Mouse (Mus musculus): ENCODE results near the gene Slc5a6. TPM values are rescaled to one million over a fixed set of nuclear protein-coding genes. Genes with fewer than 3 reads are reported as not detected.
"Not testable (repeated sequence)": the region's sequence is repeated elsewhere in the genome, so short reads cannot be mapped to it uniquely, and the experiment has no call there.

Gene Slc5a6
- polyA plus RNA-seq, 1 experiment from 2014 or later = 9.4 TPM

- Histone ChIP-seq H3K9ac (ENCODE audit: low read length) (no peak overlapping the region), H3K27me3 (ENCODE audit: control insufficient read depth, insufficient read depth, low read length) (no peaks in the 10 kb centered on the region), H3K4me3 (ENCODE audit: low read length) (no peak overlapping the region), H3K36me3 (ENCODE audit: control insufficient read depth, insufficient read depth) (peaks cover 76% of the 10 kb centered on the region), H3K27ac (ENCODE audit: low read length) (no peak overlapping the region), H3K9me3 (replicated peaks; ENCODE audit: control insufficient read depth, low read length) (no peaks in the 10 kb centered on the region), H3K4me1 (ENCODE audit: control insufficient read depth, insufficient read depth, low read length) (no peaks in the 10 kb centered on the region), H3K4me2 (ENCODE audit: low read depth, low read length) (no peak overlapping the region)
- no peak for ATAC-seq (replicated peaks; ENCODE audit: extremely low read depth, insufficient read depth, low FRiP score)
- WGBS = 91% methylated on average over 11 of the region's 11 CpGs
Measured at GRCm38 (mm10) chr5:31071821-31072220, 23.1 kb upstream of the Slc5a6 start.

- Histone ChIP-seq H3K4me3 (ENCODE audit: low read length) (no peak overlapping the region), H3K36me3 (ENCODE audit: control insufficient read depth, insufficient read depth) (peaks cover 72% of the 10 kb centered on the region), H3K9me3 (replicated peaks; ENCODE audit: control insufficient read depth, low read length) (no peaks in the 10 kb centered on the region), H3K4me2 (ENCODE audit: low read depth, low read length) (no peak overlapping the region), H3K9ac (ENCODE audit: low read length) (no peak overlapping the region), H3K4me1 (ENCODE audit: control insufficient read depth, insufficient read depth, low read length) (no peaks in the 10 kb centered on the region), H3K27ac (ENCODE audit: low read length) (no peak overlapping the region), H3K27me3 (ENCODE audit: control insufficient read depth, insufficient read depth, low read length) (no peaks in the 10 kb centered on the region)
- 85% methylated on average over 2 of the region's 2 CpGs for WGBS
- no peak for ATAC-seq (replicated peaks; ENCODE audit: extremely low read depth, insufficient read depth, low FRiP score)
Measured at GRCm38 (mm10) chr5:31071059-31071458, 22.3 kb upstream of the Slc5a6 start.

DNA sequence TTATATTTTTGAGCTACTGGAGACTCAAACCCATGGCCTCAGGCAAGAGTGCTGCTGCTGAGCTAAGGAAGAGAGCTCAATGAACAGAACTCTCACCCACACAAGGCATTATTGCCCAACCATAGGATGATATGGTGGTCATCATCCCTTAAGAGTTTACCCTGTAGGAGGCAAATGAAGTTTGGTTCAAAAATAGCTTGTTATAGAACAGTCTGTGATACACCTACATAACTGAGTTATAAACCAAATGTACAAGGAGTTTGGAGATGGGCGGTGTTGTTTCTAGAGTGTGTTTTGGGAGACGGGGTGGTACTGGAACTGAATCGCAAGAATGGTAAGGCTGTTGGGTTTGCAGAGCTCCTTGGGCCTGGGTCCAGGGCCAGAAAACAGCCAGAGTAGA is 21.1 kb upstream of the Slc5a6 start:
- no peak overlapping the region for H3K4me3 ChIP-seq (ENCODE audit: low read length)
- no peak for ATAC-seq (replicated peaks; ENCODE audit: extremely low read depth, insufficient read depth, low FRiP score)
- whole genome bisulfite sequencing = 95% methylated on average over 3 of the region's 3 CpGs
- H3K36me3 ChIP-seq (ENCODE audit: control insufficient read depth, insufficient read depth) = peaks cover 66% of the 10 kb centered on the region
- H3K9me3 ChIP-seq (replicated peaks; ENCODE audit: control insufficient read depth, low read length) = no peaks in the 10 kb centered on the region
- no peak overlapping the region for H3K4me2 ChIP-seq (ENCODE audit: low read depth, low read length)
- no peak overlapping the region for H3K27ac ChIP-seq (ENCODE audit: low read length)
- H3K4me1 ChIP-seq (ENCODE audit: control insufficient read depth, insufficient read depth, low read length) = no peaks in the 10 kb centered on the region
- H3K9ac ChIP-seq (ENCODE audit: low read length) = no peak overlapping the region
- no peaks in the 10 kb centered on the region for H3K27me3 ChIP-seq (ENCODE audit: control insufficient read depth, insufficient read depth, low read length)

DNA sequence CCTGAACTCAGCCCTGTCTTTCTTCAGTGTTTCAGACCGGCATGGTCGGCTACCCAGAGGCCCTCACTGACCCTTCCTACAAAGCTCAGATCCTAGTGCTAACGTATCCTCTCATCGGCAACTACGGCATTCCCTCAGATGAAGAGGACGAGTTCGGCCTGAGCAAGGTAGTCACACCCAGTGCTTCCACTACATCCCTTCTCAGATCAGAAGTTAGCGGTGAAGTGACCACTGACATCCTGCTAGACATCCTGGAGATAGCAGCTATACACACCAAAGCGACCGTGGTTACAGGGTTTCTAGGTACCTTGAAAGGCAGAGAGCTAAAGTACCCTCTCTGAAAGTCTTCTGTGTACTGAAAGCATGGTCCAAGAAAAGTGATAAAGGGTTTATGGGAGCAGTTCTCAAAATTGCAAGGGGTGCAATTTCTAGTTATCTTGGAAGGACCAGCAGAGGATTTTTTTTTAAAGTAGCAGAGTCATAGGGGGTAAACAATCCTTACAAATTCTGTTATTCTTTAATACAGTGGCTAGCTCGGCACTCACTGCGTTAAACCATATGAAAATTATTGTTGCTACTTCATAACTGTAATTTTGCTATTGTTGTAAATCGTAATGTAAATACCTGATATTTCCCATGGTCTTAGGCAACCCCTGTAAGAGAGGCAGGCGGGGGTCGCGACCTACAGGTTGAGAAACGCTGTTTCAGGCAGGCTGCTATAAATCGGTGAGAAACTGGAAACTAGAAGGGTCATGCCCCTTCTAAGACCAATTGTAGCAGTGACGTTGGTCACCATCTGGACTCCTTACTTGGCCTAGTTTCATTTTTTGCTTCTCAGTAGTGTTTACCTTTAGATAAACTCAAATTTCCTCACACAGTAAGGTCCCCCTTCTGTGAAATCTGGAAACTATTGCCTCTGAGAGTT is 6.8 kb upstream of the Slc5a6 start:
- Histone ChIP-seq H3K4me2 (ENCODE audit: low read depth, low read length) (peak overlapping the region; percentile 95), H3K36me3 (ENCODE audit: control insufficient read depth, insufficient read depth) (peaks cover 17% of the 10 kb centered on the region), H3K27me3 (ENCODE audit: control insufficient read depth, insufficient read depth, low read length) (no peaks in the 10 kb centered on the region), H3K27ac (ENCODE audit: low read length) (peak overlapping the region; percentile 59), H3K4me1 (ENCODE audit: control insufficient read depth, insufficient read depth, low read length) (peaks cover 12% of the 10 kb centered on the region), H3K9me3 (replicated peaks; ENCODE audit: control insufficient read depth, low read length) (no peaks in the 10 kb centered on the region), H3K9ac (ENCODE audit: low read length) (peak overlapping the region; percentile 84), H3K4me3 (ENCODE audit: low read length) (peak overlapping the region; percentile 70)
- ATAC-seq (replicated peaks; ENCODE audit: extremely low read depth, insufficient read depth, low FRiP score) = no peak
- 27% methylated on average over 19 of the region's 19 CpGs for WGBS

DNA sequence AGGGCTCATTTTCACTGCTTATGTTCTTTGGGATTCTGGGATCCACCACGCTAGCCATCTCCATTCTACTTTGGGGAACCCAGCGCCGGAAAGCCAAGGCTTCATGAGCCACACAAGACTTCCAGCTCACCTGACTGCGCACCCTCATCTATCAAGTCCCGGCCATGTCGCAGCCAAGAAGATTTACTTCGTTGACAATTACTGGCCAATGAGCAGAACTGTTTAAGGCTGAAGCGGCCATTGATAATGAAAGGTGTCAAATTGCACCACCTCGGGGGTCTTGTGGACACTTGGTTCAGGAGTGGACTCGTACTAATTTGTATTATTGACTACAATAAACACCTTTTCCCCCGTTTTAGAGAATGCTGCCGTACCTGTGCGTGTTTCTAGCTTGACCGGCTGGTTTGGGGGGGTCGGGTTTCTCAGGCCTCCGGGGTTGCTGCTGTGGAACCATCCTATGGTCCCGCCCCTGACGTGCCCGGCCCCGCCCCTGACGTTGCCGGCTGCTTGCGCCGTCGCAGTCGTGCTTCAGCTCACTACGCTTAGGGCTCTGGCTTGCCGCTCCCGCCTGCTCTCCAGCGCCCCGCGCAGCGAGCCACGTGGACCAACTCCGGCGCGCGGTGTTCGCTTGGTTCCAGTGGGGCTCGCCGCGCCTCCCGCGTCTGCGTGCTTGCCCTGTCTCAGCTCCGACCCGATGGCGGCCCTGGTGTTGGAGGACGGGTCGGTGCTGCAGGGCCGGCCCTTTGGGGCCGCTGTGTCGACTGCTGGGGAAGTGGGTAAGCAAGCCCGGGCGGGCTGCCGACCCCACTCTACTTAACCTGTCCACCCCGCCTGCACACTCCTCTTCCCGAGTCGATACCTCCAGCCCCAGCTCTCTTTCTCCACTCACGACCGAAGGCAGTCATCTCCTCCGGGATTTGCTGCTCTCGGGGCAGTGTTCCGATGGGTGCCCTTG is 5.8 kb upstream of the Slc5a6 start, which contains the start of gene Cad:
Gene Cad, plus strand, starts transcription at position 520 of the 955 bp plus-strand sequence.
- WGBS = 1% methylated on average over 64 of the region's 64 CpGs
- peaks cover 13% of the 10 kb centered on the region; the same call in 1 of the 2 replicates for H3K36me3 ChIP-seq (ENCODE audit: control insufficient read depth, insufficient read depth)
- H3K9me3 ChIP-seq (replicated peaks; ENCODE audit: control insufficient read depth, low read length) = no peaks in the 10 kb centered on the region
- peak within 1 kb of the TSS; percentile 63 for H3K27ac ChIP-seq (ENCODE audit: low read length)
- peaks cover 14% of the 10 kb centered on the region for H3K4me1 ChIP-seq (ENCODE audit: control insufficient read depth, insufficient read depth, low read length)
- peak within 1 kb of the TSS; percentile 84 for H3K9ac ChIP-seq (ENCODE audit: low read length)
- H3K4me2 ChIP-seq (ENCODE audit: low read depth, low read length) = peak within 1 kb of the TSS; percentile 95
- peak; percentile 98 for ATAC-seq (replicated peaks; ENCODE audit: extremely low read depth, insufficient read depth, low FRiP score)
- peak within 1 kb of the TSS; percentile 70 for H3K4me3 ChIP-seq (ENCODE audit: low read length)
- H3K27me3 ChIP-seq (ENCODE audit: control insufficient read depth, insufficient read depth, low read length) = no peaks in the 10 kb centered on the region

GRCm38 (mm10) chr5:31053728-31054127 is 5.0 kb upstream of the Slc5a6 start:
- peak overlapping the region; percentile 63; the same call in 1 of the 2 replicates for H3K27ac ChIP-seq (ENCODE audit: low read length)
- not testable (repeated sequence) for H3K9ac ChIP-seq (ENCODE audit: low read length); ATAC-seq (replicated peaks; ENCODE audit: extremely low read depth, insufficient read depth, low FRiP score)

GRCm38 (mm10) chr5:31050427-31050826 is 1.7 kb upstream of the Slc5a6 start:
- no peak for ATAC-seq (replicated peaks; ENCODE audit: extremely low read depth, insufficient read depth, low FRiP score)
- Histone ChIP-seq H3K27me3 (ENCODE audit: control insufficient read depth, insufficient read depth, low read length) (no peaks in the 10 kb centered on the region), H3K9me3 (replicated peaks; ENCODE audit: control insufficient read depth, low read length) (no peaks in the 10 kb centered on the region), H3K36me3 (ENCODE audit: control insufficient read depth, insufficient read depth) (0 out of 2 replicates have a peak, but pooled peaks cover 3% of the 10 kb centered on the region), H3K27ac (ENCODE audit: low read length) (no peak overlapping the region), H3K9ac (ENCODE audit: low read length) (no peak overlapping the region), H3K4me2 (ENCODE audit: low read depth, low read length) (no peak overlapping the region), H3K4me1 (ENCODE audit: control insufficient read depth, insufficient read depth, low read length) (peaks cover 16% of the 10 kb centered on the region), H3K4me3 (ENCODE audit: low read length) (no peak overlapping the region)

More at GRCm38 (mm10) chr5:31053728-31054127, 5.0 kb upstream of the Slc5a6 start:
- H3K27me3 ChIP-seq (ENCODE audit: control insufficient read depth, insufficient read depth, low read length); H3K9me3 ChIP-seq (replicated peaks; ENCODE audit: control insufficient read depth, low read length); H3K36me3 ChIP-seq (ENCODE audit: control insufficient read depth, insufficient read depth): not testable (repeated sequence)
- peak overlapping the region; percentile 95 for H3K4me2 ChIP-seq (ENCODE audit: low read depth, low read length)
- peaks cover 16% of the 10 kb centered on the region for H3K4me1 ChIP-seq (ENCODE audit: control insufficient read depth, insufficient read depth, low read length)
- 70% methylated on average over 4 of the region's 4 CpGs for WGBS
- peak overlapping the region; percentile 70; the same call in 1 of the 2 replicates for H3K4me3 ChIP-seq (ENCODE audit: low read length)

DNA sequence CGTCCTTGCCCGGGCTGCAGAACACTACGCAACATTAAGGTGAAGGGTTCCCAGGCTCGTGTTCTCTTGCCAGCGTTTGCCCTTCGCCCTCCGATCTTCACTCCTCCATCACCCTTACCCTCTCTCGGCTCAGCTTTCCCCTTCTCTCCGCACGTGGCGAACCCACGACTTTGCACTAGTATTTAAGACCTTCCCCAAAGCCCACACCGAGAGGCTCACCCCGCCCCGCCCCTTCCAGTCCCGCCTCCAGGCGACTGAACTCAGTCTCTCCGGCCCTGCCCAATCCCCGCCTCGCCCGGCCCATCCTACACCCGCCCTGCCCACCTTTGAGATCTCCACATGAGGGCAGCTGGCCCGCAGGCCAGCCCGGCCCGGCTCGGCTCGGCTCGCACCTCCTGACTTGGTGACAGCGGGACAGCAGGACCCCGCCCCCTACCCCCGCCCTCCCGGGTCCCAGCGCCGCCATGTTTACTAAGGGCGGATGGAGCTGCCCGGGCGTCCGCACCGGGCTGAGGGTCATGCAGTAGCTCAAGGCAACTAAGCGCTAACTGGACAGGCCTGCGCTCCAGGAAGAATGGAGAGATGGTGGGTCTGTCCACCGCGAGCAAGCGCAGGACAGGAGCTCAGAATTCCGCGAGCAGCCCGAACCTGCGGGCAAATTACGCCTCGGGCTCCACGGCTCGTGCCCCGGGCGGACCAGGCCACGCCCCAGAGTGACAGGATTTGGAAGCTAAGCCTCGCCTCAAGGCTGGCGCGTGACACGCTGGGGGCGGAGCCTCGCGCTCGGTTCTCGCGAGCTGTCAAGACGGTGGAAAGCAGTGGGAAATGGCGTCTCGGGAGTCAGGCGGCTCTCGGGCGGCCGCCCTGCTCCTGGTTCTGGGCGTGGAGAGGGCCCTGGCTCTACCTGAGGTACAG is 619 bp downstream of the Slc5a6 start, which contains the start of gene Atraid:
Gene Atraid, plus strand, starts transcription at position 465 of the 915 bp plus-strand sequence.
- Histone ChIP-seq H3K9ac (ENCODE audit: low read length) (peak within 1 kb of the TSS; percentile 95), H3K4me2 (ENCODE audit: low read depth, low read length) (peak within 1 kb of the TSS; percentile 90), H3K36me3 (ENCODE audit: control insufficient read depth, insufficient read depth) (0 out of 2 replicates have a peak, but pooled peaks cover 3% of the 10 kb centered on the region), H3K4me3 (ENCODE audit: low read length) (peak within 1 kb of the TSS; percentile 87), H3K27me3 (ENCODE audit: control insufficient read depth, insufficient read depth, low read length) (no peaks in the 10 kb centered on the region), H3K9me3 (replicated peaks; ENCODE audit: control insufficient read depth, low read length) (no peaks in the 10 kb centered on the region), H3K27ac (ENCODE audit: low read length) (peak within 1 kb of the TSS; percentile 100), H3K4me1 (ENCODE audit: control insufficient read depth, insufficient read depth, low read length) (peaks cover 9% of the 10 kb centered on the region)
- WGBS = under 1% methylated on average over 73 of the region's 73 CpGs
- peak; percentile 97 for ATAC-seq (replicated peaks; ENCODE audit: extremely low read depth, insufficient read depth, low FRiP score)

Measured in heart, embryonic 16.5 days (tissue).